Mouse (Mus musculus) ES-Bruce4 (cell line): ENCODE data around the gene Macrod2. TPM values are rescaled to one million over a fixed set of nuclear protein-coding genes. Genes with fewer than 3 reads are reported as not detected.

Experiments
- H3K27ac ChIP-seq: 2 replicates; pipeline ENCODE4 v1.5.1; 2012; ENCODE audit warnings: low read length, inconsistent platforms; ENCODE audit not compliant: insufficient read depth
- H3K27me3 ChIP-seq: 2 replicates; pipeline ENCODE4 v1.6.1; 2012; ENCODE audit warnings: mild to moderate bottlenecking, low read length, inconsistent platforms; ENCODE audit not compliant: control insufficient read depth, poor library complexity, insufficient read depth, severe bottlenecking
- H3K36me3 ChIP-seq: 2 replicates; pipeline ENCODE4 v1.6.1; 2012; ENCODE audit warnings: inconsistent platforms, mild to moderate bottlenecking, low read length, moderate library complexity; ENCODE audit not compliant: control insufficient read depth, poor library complexity, insufficient read depth, severe bottlenecking
- H3K4me1 ChIP-seq: one replicate; pipeline ENCODE4 v1.8.1; 2011; ENCODE audit warnings: low read length; ENCODE audit not compliant: control insufficient read depth, insufficient read depth
- H3K4me3 ChIP-seq: 2 replicates; pipeline ENCODE4 v1.5.1; 2011; ENCODE audit warnings: low read depth, mild to moderate bottlenecking, low read length
- H3K9ac ChIP-seq: 2 replicates; pipeline ENCODE4 v1.6.1; 2012; ENCODE audit warnings: low read depth, mild to moderate bottlenecking, inconsistent platforms; ENCODE audit not compliant: poor library complexity, severe bottlenecking
- H3K9me3 ChIP-seq: replicated peaks from 2 replicates; pipeline ENCODE4 v1.6.1; 2012; ENCODE audit warnings: mild to moderate bottlenecking, low read length, inconsistent platforms; ENCODE audit not compliant: control insufficient read depth, poor library complexity, insufficient read depth, severe bottlenecking
- CTCF ChIP-seq: IDR thresholded peaks from one replicate; pipeline ENCODE4 v1.8.1; 2011; ENCODE audit warnings: low read depth, low read length
- EP300 ChIP-seq: IDR thresholded peaks from 2 replicates; pipeline ENCODE4 v1.6.1; 2011; ENCODE audit warnings: low read depth, low read length; ENCODE audit not compliant: insufficient read depth
- POLR2A ChIP-seq: IDR thresholded peaks from one replicate; pipeline ENCODE4 v1.8.1; 2011; ENCODE audit warnings: low read length; ENCODE audit not compliant: insufficient read depth
- polyA plus RNA-seq: library from polyadenylated mRNA; stranded (reverse); fragments of >200 nt; gene quantifications from 2 replicates; pipeline ENCODE4 v1.2.4, GENCODE M21; 2011; ENCODE audit warnings: low read depth; ENCODE audit not compliant: missing spikeins, insufficient read depth, insufficient read length

The Macrod2 gene
- polyA plus RNA-seq, 1 experiment, result 11.9 TPM

DNA sequence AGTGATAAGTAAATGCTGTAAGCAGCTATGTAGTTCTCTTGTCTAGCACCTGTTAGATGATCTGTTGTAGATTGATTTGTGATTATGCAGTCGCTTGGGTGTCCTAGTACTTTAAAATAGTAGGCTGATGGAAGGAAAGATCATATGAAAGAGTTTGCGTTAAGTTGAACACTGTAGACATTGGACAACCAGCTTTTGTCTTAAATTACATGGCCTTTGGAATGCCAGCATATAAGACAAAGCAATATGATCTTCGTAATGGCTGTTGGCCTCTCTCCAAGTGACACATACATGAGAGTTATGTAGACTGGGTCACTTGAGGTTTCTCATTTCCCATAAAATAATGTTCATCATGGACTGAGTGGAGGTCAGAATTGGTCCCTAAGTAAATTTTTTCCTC lies 778.5 kb downstream of the Macrod2 start:
- H3K9me3 ChIP-seq, result no peaks in the 10 kb centered on the region
- H3K27me3 ChIP-seq, result no peaks in the 10 kb centered on the region
- H3K4me1 ChIP-seq, result no peaks in the 10 kb centered on the region
- no peak overlapping the region for H3K27ac ChIP-seq
- no peak overlapping the region for H3K9ac ChIP-seq
- TF ChIP-seq EP300 (no peak), POLR2A (no peak), CTCF (no peak)
- H3K36me3 ChIP-seq, result no peaks in the 10 kb centered on the region
- no peak overlapping the region for H3K4me3 ChIP-seq

DNA sequence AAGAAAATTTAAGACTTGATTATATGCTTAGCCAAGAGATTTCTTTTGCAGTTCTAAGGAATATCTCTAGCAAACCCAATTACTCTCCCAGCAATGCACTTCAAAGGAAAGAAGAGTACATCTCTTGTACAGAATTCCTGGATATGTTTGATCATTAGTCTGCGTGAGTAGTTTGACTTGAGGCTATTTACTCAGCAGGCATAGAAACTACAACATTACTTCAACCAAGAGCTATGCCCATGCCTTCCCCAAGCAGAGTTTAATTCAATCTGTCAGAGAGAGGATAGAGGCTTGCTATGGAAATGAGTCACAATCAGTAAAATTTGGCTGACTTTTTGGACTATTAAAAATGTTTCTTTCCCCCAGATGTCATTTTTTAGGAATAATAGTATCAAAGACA lies 785.5 kb downstream of the Macrod2 start:
- H3K4me3 ChIP-seq, result no peak overlapping the region
- no peak overlapping the region for H3K27ac ChIP-seq
- TF ChIP-seq POLR2A, result no peak
- no peak for TF ChIP-seq CTCF
- TF ChIP-seq EP300, result no peak
- H3K36me3 ChIP-seq, result no peaks in the 10 kb centered on the region
- H3K9ac ChIP-seq, result no peak overlapping the region
- no peaks in the 10 kb centered on the region for H3K9me3 ChIP-seq
- H3K27me3 ChIP-seq, result no peaks in the 10 kb centered on the region
- no peaks in the 10 kb centered on the region for H3K4me1 ChIP-seq

- Histone ChIP-seq H3K9ac (no peak overlapping the region), H3K27ac (no peak overlapping the region), H3K4me3 (no peak overlapping the region), H3K27me3 (no peaks in the 10 kb centered on the region), H3K9me3 (no peaks in the 10 kb centered on the region), H3K36me3 (no peaks in the 10 kb centered on the region), H3K4me1 (no peaks in the 10 kb centered on the region)
- TF ChIP-seq EP300 (no peak), CTCF (no peak), POLR2A (no peak)
These were observed 787.1 kb downstream of the Macrod2 start for GRCm38 (mm10) chr2:141182034-141182759.

DNA sequence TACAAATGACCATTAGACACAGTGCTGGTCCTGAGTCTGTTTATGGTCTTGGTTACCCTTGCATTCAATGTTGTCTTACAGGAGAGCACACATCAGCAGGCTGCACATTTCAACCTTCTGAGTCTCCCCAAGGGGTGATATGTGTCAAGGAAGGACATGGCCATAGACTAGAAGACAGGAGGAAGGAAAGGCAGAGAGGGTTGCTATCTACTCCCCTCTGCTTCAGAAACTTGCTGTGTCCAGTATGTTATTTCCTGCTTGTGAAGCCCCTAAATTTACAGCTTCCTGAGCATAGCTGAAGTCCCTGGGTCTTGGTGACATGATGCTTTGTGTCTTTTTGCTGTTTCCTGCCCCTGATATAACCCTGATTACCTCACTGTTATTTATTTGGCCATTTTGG lies 799.4 kb downstream of the Macrod2 start:
- Histone ChIP-seq H3K27me3 (no peaks in the 10 kb centered on the region), H3K27ac (no peak overlapping the region), H3K4me3 (no peak overlapping the region), H3K9me3 (no peaks in the 10 kb centered on the region), H3K9ac (no peak overlapping the region), H3K4me1 (no peaks in the 10 kb centered on the region), H3K36me3 (no peaks in the 10 kb centered on the region)
- TF ChIP-seq POLR2A, result no peak
- TF ChIP-seq CTCF, result no peak
- no peak for TF ChIP-seq EP300

DNA sequence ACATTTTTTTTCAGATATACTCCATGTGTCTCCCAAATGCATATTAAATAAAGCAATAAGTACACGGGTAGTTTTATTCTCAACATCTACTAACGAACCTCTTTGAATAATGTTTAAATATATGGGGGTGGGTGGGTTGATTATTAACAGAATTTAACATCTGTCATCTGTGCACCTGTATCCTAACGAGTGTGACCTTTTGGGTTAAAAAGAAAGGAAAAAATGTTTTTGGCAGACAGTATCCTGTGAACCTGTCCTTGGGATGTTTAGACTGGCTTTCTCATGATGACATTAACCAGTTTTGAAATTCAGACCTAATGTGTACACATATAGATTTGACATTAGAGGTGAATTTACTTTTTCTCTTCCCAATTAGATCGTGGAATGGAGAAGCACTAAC lies 805.4 kb downstream of the Macrod2 start:
- no peak overlapping the region for H3K4me3 ChIP-seq
- no peaks in the 10 kb centered on the region for H3K27me3 ChIP-seq
- no peaks in the 10 kb centered on the region for H3K4me1 ChIP-seq
- no peak overlapping the region for H3K9ac ChIP-seq
- H3K9me3 ChIP-seq, result no peaks in the 10 kb centered on the region
- H3K27ac ChIP-seq, result no peak overlapping the region
- TF ChIP-seq POLR2A, result no peak
- TF ChIP-seq EP300, result no peak
- no peak for TF ChIP-seq CTCF
- no peaks in the 10 kb centered on the region for H3K36me3 ChIP-seq

DNA sequence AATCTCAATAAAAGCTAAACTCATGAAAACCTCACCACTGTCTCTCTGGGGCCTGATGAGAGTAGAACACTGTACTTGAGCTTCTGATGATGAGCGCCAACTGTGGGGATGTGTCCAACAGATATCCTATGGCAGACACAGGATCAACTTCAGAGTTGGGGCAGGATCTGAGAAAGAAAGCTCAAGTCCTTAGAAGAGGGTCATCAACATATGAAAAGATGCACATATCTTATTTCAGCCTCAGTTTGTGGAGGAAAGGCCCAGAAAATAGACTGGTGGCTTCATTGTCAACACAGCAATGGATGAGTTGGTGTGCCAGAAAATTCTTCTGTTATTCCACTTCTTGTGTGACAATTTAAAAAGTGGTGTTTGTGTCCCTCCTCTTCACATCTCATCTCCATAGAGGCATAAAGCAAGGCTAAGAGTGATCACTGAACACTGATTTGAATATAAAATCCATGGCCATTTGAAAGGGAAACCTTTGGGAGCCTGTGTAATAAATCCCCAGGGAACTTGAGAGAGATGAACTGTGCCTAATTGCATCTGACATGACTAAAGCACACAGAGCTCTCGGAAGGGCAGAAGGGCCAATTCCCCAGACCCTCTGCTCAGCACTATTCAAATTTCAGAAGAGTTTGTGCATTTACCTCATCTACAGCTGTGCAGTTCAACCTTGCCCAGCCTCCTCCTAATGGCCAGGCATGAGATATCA lies 806.4 kb downstream of the Macrod2 start:
- no peak for TF ChIP-seq EP300
- no peak for TF ChIP-seq CTCF
- TF ChIP-seq POLR2A, result no peak
- Histone ChIP-seq H3K4me1 (no peaks in the 10 kb centered on the region), H3K9ac (no peak overlapping the region), H3K4me3 (no peak overlapping the region), H3K36me3 (no peaks in the 10 kb centered on the region), H3K27me3 (no peaks in the 10 kb centered on the region), H3K27ac (no peak overlapping the region), H3K9me3 (no peaks in the 10 kb centered on the region)
